Mouse (Mus musculus): ENCODE data around the gene Agt. TPM values are rescaled to one million over a fixed set of nuclear protein-coding genes. Genes with fewer than 3 reads are reported as not detected.

The Agt gene
- polyA plus RNA-seq, 1 experiment from 2014 or later: 0.62 TPM

DNA sequence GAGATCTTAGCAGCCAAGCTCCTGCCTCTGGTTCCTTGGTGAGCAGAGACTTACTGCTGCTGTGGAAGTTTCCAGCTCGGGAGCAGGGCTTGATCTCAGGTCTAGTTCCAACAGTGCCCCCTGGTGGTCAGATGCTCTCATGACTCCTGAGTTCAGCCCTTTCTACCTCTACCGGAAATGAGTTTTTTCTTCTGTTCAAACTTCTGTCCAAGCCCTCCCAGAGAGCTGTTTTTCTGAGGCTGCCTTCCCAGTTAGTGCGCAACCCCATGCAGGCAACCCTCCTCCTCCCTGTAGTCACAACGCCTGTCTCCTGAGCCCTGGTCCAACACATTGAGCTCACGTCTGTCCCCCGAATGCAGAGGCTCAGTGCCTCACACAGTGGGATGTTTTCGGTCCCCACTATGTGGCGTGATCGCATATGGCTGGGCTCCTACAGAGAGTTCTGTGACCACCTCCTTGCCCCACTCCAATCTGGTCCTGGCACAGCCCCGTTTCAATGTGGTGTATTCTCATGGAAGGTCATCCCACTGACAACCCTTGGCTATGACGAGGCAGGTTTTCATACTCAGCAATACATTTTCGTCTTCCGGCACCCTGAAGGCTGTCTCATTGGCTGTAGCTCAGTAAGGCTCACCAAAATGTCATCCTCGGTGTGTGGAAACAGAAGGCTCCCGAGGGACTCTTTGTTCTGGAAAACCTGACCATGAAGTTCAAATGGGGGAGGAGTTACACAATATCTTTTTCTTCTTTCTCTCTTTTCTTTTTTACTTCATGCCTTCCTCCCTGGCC, 4.2 kb upstream of the Agt start:
- Histone ChIP-seq H3K4me2 (no peak overlapping the region), H3K9me3 (no peaks in the 10 kb centered on the region), H3K27ac (no peak overlapping the region), H3K9ac (no peak overlapping the region), H3K27me3 (replicated peaks) (no peaks in the 10 kb centered on the region), H3K36me3 (replicated peaks) (no peaks in the 10 kb centered on the region), H3K4me1 (no peaks in the 10 kb centered on the region), H3K4me3 (no peak overlapping the region)
- no peak for ATAC-seq (replicated peaks)
- 63% methylated on average over 15 of the region's 15 CpGs for WGBS

DNA sequence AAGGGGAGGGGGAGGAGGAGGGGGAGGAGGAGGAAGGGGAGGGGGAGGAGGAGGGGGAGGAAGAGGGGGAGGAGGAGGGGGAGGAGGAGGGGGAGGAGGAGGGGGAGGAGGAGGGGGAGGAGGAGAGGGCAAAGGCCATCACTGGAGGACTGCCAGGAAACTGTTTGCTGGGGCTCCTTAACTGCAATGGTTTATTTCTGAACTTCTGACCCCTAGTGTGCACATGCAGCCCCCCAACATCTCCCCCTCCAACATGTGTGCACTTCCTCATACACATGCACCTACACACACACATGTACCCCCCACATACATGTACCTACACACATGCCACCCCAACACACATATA, 2.9 kb upstream of the Agt start:
- no peaks in the 10 kb centered on the region for H3K9me3 ChIP-seq
- H3K4me2 ChIP-seq: no peak overlapping the region
- H3K27me3 ChIP-seq (replicated peaks): no peaks in the 10 kb centered on the region
- no peak overlapping the region for H3K9ac ChIP-seq
- no peak overlapping the region for H3K4me3 ChIP-seq
- H3K36me3 ChIP-seq (replicated peaks): no peaks in the 10 kb centered on the region
- H3K27ac ChIP-seq: no peak overlapping the region
- H3K4me1 ChIP-seq: no peaks in the 10 kb centered on the region
- no peak for ATAC-seq (replicated peaks)

DNA sequence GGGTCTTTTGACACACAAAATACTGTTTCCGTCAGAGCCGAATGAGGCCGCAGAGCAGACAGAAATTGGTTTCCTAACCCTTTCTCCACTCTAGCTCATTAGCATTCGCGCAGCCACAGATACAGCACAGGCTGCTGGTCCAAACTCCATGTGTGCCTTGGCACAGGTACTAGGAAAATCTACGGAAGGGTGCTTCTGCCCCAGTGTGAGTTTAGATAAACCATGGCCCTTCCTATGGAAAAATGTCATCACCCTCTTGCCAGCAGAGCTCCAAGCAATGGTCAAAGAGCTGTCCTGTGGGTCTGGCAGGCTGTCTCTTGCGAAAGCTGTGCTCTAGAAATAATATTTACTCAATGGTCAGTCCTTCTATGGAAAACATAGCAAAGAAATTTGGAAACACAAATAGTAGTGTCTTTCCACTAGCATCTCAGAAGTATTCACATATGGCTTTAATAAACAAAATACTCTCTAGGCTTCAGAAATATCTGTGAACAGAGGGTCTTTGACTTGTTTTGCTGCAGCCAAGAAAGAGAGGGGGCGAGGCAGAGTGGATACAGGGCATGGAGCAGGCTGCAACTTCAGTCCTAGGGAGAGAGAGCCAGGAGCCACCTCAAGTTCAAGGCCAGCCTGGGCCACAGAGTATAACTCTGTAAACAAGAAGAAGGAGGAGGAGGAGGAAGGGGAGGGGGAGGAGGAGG, 2.4 kb upstream of the Agt start:
- H3K27me3 ChIP-seq (replicated peaks): no peaks in the 10 kb centered on the region
- ATAC-seq (replicated peaks): no peak
- no peaks in the 10 kb centered on the region for H3K4me1 ChIP-seq
- H3K4me2 ChIP-seq: no peak overlapping the region
- H3K27ac ChIP-seq: no peak overlapping the region
- 74% methylated on average over 8 of the region's 8 CpGs for WGBS
- H3K4me3 ChIP-seq: no peak overlapping the region
- no peaks in the 10 kb centered on the region for H3K9me3 ChIP-seq
- H3K9ac ChIP-seq: no peak overlapping the region
- H3K36me3 ChIP-seq (replicated peaks): no peaks in the 10 kb centered on the region

DNA sequence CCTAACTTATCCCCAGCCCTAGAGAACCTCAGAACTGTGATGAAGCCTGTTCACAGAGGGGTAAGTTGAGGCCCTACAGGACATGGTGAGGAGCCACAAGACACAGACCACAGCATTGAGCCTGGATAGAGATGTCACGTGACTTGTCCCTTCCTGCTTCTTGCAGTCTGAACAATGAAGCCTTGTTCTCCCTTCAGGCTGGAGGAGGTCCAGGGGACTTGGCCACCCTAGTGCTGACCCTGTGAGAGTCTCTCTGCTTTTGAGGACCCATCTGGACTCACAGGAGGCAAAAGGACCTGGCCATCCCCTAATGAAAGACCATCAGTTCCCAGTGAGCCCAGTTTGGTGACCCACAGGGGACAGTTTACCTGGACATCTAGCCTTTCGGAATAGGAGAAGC, 406 bp downstream of the Agt start:
- ATAC-seq (replicated peaks): no peak
- H3K9ac ChIP-seq: no peak overlapping the region
- no peaks in the 10 kb centered on the region for H3K27me3 ChIP-seq (replicated peaks)
- no peaks in the 10 kb centered on the region for H3K4me1 ChIP-seq
- H3K9me3 ChIP-seq: no peaks in the 10 kb centered on the region
- no peak overlapping the region for H3K4me2 ChIP-seq
- 72% methylated on average over 2 of the region's 2 CpGs for WGBS
- H3K27ac ChIP-seq: no peak overlapping the region
- H3K36me3 ChIP-seq (replicated peaks): no peaks in the 10 kb centered on the region
- H3K4me3 ChIP-seq: no peak overlapping the region

DNA sequence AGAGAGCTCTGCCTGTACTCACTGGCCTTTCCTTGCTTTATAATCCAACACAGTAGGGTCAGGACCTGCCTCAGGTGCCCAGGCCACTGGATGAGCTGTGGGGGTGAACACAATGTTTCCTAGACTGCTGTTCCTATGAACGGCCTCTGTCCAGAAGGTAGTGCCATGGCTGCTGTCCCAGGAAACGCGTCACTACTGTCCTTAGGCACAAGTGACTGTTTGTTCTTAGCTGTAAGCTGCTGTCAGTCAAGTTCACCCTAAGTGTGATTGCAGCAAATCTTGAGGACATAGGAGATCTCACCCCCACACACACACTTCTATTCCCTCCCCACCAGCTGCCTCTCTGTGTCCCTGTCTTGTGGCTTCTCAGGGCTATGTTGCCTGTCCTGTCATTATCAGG, 1.9 kb downstream of the Agt start:
- no peaks in the 10 kb centered on the region for H3K9me3 ChIP-seq
- no peak overlapping the region for H3K4me3 ChIP-seq
- H3K9ac ChIP-seq: no peak overlapping the region
- no peaks in the 10 kb centered on the region for H3K36me3 ChIP-seq (replicated peaks)
- no peak overlapping the region for H3K27ac ChIP-seq
- no peak overlapping the region for H3K4me2 ChIP-seq
- 83% methylated on average over 3 of the region's 3 CpGs for WGBS
- no peak for ATAC-seq (replicated peaks)
- no peaks in the 10 kb centered on the region for H3K27me3 ChIP-seq (replicated peaks)
- no peaks in the 10 kb centered on the region for H3K4me1 ChIP-seq

DNA sequence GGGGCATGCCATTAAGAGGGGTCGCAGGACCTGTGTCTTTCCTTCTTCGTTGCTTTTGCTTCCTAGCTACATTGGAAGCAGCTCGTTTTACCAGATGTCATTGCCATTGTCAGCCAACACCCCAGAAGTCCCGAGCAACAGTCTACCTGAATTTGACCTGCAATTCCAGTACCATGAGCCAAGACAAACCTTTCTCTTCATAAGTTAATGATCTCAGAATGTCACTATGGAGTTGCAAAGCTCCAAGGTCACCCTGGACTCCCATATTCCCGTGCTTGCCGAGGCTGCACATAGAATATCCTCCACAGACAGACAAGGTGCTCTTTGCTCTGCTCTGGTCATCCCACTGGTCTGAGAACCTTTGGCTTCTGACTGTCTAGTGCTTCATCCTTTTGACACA, 2.4 kb downstream of the Agt start:
- Histone ChIP-seq H3K4me3 (no peak overlapping the region), H3K27me3 (replicated peaks) (no peaks in the 10 kb centered on the region), H3K9me3 (no peaks in the 10 kb centered on the region), H3K9ac (no peak overlapping the region), H3K4me2 (no peak overlapping the region), H3K4me1 (no peaks in the 10 kb centered on the region), H3K36me3 (replicated peaks) (no peaks in the 10 kb centered on the region), H3K27ac (no peak overlapping the region)
- 92% methylated on average over 6 of the region's 6 CpGs for WGBS
- ATAC-seq (replicated peaks): no peak

DNA sequence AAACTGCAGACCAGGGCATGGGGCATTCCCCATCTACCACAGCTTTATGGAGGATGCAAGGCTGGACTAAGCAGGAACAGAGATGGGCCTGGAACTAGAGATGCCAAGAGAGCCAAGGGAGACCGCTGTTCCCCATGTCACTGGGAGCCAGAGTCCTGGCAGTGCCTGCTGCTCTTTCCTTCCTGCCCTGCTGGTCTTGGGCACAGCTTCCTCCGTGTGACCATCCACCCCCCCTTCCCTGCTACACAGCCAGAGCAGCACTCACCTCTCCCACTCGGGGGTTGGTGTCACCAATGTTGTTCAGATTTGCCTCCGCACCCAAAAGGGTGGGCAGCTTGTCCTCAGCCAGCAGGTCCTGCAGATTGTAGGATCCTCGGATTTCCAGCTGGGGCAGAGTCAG, 12.0 kb downstream of the Agt start:
- no peak for ATAC-seq (replicated peaks)
- WGBS: 66% methylated on average over 5 of the region's 5 CpGs
- Histone ChIP-seq H3K27ac (no peak overlapping the region), H3K4me2 (no peak overlapping the region), H3K36me3 (replicated peaks) (peaks cover 4% of the 10 kb centered on the region), H3K4me3 (no peak overlapping the region), H3K27me3 (replicated peaks) (no peaks in the 10 kb centered on the region), H3K4me1 (0 out of 2 replicates have a peak, but pooled peaks cover 3% of the 10 kb centered on the region), H3K9ac (no peak overlapping the region), H3K9me3 (no peaks in the 10 kb centered on the region)

DNA sequence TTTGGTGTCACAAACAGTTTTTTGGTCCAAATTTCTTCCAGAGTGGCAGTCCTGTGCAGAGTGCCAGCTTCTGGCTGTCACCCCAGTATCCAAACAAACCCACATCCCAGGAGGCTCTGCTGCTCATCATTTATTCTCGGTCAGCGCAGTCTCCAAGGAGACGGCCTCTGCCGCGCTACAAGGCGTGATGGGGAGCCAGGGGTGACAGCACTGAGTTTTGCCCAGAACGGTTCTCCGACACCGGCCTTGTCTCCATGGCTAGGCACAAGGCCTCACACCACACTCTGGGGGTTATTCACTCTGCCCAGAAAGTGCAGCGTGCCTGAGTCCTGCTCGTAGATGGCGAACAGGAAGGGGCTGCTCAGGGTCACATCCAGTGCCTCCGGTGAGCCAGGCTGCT, 12.8 kb downstream of the Agt start:
- peaks cover 12% of the 10 kb centered on the region for H3K36me3 ChIP-seq (replicated peaks)
- H3K9me3 ChIP-seq: no peaks in the 10 kb centered on the region
- no peak overlapping the region for H3K4me3 ChIP-seq
- no peaks in the 10 kb centered on the region for H3K27me3 ChIP-seq (replicated peaks)
- peak; percentile 66 for ATAC-seq (replicated peaks)
- H3K9ac ChIP-seq: no peak overlapping the region
- no peak overlapping the region for H3K4me2 ChIP-seq
- 0 out of 2 replicates have a peak overlapping the region, but pooled peaks have one; percentile 59 for H3K27ac ChIP-seq
- WGBS: 56% methylated on average over 13 of the region's 13 CpGs
- 0 out of 2 replicates have a peak, but pooled peaks cover 3% of the 10 kb centered on the region for H3K4me1 ChIP-seq

DNA sequence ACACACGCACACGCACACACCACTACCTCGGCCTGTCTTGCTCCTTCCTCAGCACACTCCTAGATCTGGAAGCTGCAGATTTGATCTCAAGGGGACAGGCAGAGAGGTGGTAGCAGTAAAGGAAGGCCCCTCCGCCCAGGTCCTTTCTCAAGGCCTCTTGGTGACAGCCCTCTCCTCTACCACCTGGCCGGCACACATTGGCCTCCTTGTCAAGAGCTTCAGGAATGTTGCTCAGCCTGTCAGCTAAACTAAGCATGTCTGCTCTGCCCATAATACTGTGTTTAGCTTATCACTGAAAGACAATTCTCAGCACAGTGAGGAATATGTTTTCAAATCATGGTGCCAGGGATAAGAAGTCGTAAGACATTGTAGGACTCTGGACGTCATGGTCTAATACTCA, 13.3 kb downstream of the Agt start:
- 84% methylated on average over 7 of the region's 7 CpGs for WGBS
- Histone ChIP-seq H3K4me3 (no peak overlapping the region), H3K4me2 (no peak overlapping the region), H3K36me3 (replicated peaks) (peaks cover 16% of the 10 kb centered on the region), H3K4me1 (0 out of 2 replicates have a peak, but pooled peaks cover 3% of the 10 kb centered on the region), H3K27me3 (replicated peaks) (no peaks in the 10 kb centered on the region), H3K27ac (peak overlapping the region; percentile 59; the same call in 1 of the 2 replicates), H3K9ac (no peak overlapping the region), H3K9me3 (no peaks in the 10 kb centered on the region)
- no peak for ATAC-seq (replicated peaks)

DNA sequence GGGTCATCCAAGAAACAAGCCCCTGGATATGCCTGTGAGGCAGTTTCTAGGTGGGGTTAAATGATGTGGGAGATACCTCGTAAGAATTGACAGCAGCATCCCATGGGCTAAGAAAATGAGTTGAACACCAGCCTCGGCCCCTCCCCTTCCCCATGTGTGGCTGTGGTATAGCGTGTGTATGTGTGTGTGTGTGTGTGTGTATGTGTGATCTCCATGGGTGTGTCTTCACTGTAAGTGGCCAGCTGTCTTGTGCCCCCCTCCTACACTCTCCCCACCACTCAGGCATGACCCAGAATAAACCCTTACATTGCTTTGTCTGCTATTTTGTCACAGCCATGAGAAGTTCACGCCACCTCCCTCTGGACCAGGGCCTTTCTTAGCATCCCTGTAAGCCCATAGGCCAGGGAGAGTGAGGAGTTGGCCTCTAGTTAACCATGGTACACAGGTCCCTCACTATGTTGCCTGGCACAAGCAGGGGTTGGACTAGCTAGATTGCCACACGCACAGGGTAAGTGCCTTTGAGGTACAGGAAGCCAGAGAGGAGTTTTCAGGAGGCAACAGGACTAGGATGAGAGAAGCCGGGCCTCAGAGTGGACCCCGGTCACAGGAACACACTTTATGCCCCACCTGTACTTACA, 14.3 kb downstream of the Agt start:
- ATAC-seq (replicated peaks): no peak
- Histone ChIP-seq H3K27me3 (replicated peaks) (no peaks in the 10 kb centered on the region), H3K9ac (no peak overlapping the region), H3K9me3 (no peaks in the 10 kb centered on the region), H3K36me3 (replicated peaks) (peaks cover 24% of the 10 kb centered on the region), H3K4me3 (no peak overlapping the region), H3K4me1 (0 out of 2 replicates have a peak, but pooled peaks cover 3% of the 10 kb centered on the region), H3K27ac (peak overlapping the region; percentile 15; the same call in 1 of the 2 replicates), H3K4me2 (no peak overlapping the region)
- 89% methylated on average over 7 of the region's 7 CpGs for WGBS

DNA sequence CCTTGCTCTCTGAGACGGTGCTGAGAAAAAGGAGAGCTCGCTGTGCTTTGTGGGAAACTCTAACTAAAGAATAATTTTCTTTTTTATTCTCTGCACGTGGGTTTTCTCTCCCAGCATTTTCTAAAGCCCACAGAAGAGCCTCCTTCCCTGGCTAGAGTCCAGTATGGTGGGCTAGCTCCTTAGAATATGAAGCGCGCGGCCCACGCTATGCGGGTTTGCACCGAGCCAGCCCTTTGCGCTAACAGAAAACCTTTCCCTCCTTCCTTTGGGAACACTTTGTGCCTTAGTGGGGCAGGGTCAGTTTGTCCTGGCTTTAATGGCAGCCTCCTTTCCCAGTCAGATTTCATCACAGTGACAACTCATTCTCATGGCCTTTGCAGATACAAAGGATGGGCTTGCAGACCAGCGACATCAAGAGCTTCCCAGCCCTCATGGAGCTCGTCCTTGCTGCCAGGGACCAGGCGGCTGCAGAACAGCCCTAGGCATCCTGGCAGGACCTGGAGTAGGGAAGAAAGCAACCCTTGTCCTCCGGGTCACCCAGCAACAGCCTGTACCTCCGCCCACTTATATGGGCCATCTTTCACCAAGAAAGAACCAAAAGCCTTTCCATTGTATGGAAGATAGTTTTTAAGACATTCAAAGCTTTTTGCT, 18.4 kb downstream of the Agt start:
- H3K4me2 ChIP-seq: no peak overlapping the region
- peaks cover 54% of the 10 kb centered on the region for H3K36me3 ChIP-seq (replicated peaks)
- no peaks in the 10 kb centered on the region for H3K27me3 ChIP-seq (replicated peaks)
- H3K27ac ChIP-seq: no peak overlapping the region
- no peaks in the 10 kb centered on the region for H3K4me1 ChIP-seq
- H3K9me3 ChIP-seq: no peaks in the 10 kb centered on the region
- no peak for ATAC-seq (replicated peaks)
- H3K9ac ChIP-seq: no peak overlapping the region
- 93% methylated on average over 15 of the region's 15 CpGs for WGBS
- no peak overlapping the region for H3K4me3 ChIP-seq

DNA sequence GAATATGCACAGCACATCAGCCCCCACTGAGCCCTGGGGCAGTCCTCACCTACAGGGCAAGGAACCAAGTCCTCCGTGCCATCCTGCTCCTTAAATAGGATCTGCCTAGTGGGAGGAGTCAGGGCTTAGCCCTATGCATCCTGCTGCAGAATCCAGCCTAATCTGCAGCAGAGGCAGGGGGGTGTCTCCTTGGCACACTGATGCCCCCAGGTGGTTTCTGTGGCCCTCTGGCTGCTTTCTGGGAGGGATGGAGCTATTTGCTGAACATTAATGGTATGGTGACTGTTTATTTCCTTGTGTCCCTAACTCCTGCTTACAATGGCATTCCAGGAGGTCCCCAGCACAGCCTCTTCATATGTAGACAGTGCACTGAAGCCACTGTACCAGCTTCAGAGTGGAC, 21.3 kb downstream of the Agt start:
- no peak overlapping the region for H3K9ac ChIP-seq
- no peak overlapping the region for H3K4me2 ChIP-seq
- no peaks in the 10 kb centered on the region for H3K27me3 ChIP-seq (replicated peaks)
- no peak overlapping the region for H3K27ac ChIP-seq
- no peak for ATAC-seq (replicated peaks)
- H3K4me1 ChIP-seq: no peaks in the 10 kb centered on the region
- H3K9me3 ChIP-seq: no peaks in the 10 kb centered on the region
- H3K36me3 ChIP-seq (replicated peaks): peaks cover 66% of the 10 kb centered on the region
- H3K4me3 ChIP-seq: no peak overlapping the region
- 79% methylated on average over 1 of the region's 1 CpGs for WGBS
